In the genomic region with DNA sequence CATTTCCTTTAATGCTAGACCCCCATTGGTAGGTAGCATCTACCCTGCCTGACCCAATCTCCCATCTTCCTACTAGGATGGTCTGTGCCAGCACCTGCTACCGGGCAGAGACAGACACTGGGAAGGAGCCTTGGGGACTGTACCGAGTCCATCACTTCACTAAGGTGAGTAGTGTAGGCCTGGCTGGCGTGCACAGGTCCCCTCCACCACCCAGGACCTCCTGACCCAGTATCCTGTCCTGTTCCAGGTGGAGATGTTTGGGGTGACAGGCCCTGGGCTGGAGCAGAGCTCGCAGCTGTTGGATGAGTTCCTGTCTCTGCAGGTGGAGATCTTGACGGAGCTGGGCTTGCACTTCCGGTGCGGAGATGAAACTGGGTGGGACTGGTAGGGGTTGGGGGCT, we compare ENCODE assay signal across 26 mouse cellular contexts. TPM values are rescaled to one million over a fixed set of nuclear protein-coding genes. Genes with fewer than 3 reads are reported as not detected.
DNase-seq lines count a peak whose midpoint lies in the region; ATAC-seq and TF ChIP-seq lines count a peak whose summit lies in the region.
"Had no signal": no experiment of that assay in that cellular context is flagged by ENCODE, and none has a peak within 500 bp of the region (broad histone marks: within the 10 kb centered on the region; RNA-seq: fewer than 3 reads in every experiment).

No protein-coding gene starts in this region.

- no peak for TF ChIP-seq CTCF in hindbrain, postnatal 0 days (IDR thresholded peaks at IDR 0.05; ENCODE audit: low read depth)
- TF ChIP-seq CTCF in midbrain, postnatal 0 days (IDR thresholded peaks at IDR 0.05): no peak

- no peaks in the 10 kb centered on the region for H3K9me3 ChIP-seq in embryonic facial prominence, embryonic 11.5 days (replicated peaks; ENCODE audit: control insufficient read depth, low read length)
- no peaks in the 10 kb centered on the region for H3K9me3 ChIP-seq in embryonic facial prominence, embryonic 10.5 days
- H3K9me3 ChIP-seq in heart, embryonic 11.5 days (replicated peaks; ENCODE audit: control insufficient read depth, low read length): no peaks in the 10 kb centered on the region
- no peaks in the 10 kb centered on the region for H3K9me3 ChIP-seq in hindbrain, postnatal 0 days (ENCODE audit: low read length)
- no peaks in the 10 kb centered on the region for H3K9me3 ChIP-seq in hindbrain, embryonic 13.5 days
- no peaks in the 10 kb centered on the region for H3K9me3 ChIP-seq in embryonic facial prominence, embryonic 13.5 days
- H3K9me3 ChIP-seq in midbrain, postnatal 0 days (ENCODE audit: low read length): no peaks in the 10 kb centered on the region
- H3K9me3 ChIP-seq: forebrain, embryonic 13.5 days; forebrain, embryonic 15.5 days had no signal

- DNase-seq in embryonic facial prominence, embryonic 11.5 days (ENCODE audit: low spot score): no peak
- DNase-seq in embryonic facial prominence, embryonic 10.5 days (ENCODE audit: low spot score): no peak
- no peak for DNase-seq in heart, postnatal 14 days
- DNase-seq in hindbrain, postnatal 0 days (ENCODE audit: low spot score): no peak
- DNase-seq in midbrain, postnatal 0 days (ENCODE audit: low spot score): no peak
- DNase-seq: adrenal gland, adult 2 months; adrenal gland, postnatal 10 days; adrenal gland, postnatal 25 days; cerebellum, adult 11 months; cerebellum, adult 2 months; cerebellum, adult 9-10 months; cerebellum, postnatal 10 days; cerebellum, postnatal 25 days; embryo, embryonic 11 days; forebrain, postnatal 0 days had no signal

- H3K4me1 ChIP-seq in embryonic facial prominence, embryonic 11.5 days (ENCODE audit: control insufficient read depth, insufficient read depth, low read length): 0 out of 2 replicates have a peak, but pooled peaks cover 2% of the 10 kb centered on the region
- peaks cover 15% of the 10 kb centered on the region for H3K4me1 ChIP-seq in embryonic facial prominence, embryonic 10.5 days
- no peaks in the 10 kb centered on the region for H3K4me1 ChIP-seq in heart, embryonic 11.5 days (ENCODE audit: control insufficient read depth, insufficient read depth, low read length)
- H3K4me1 ChIP-seq in hindbrain, postnatal 0 days (ENCODE audit: insufficient read depth, low read length): no peaks in the 10 kb centered on the region
- no peaks in the 10 kb centered on the region; the same call in 1 of the 2 replicates for H3K4me1 ChIP-seq in hindbrain, embryonic 13.5 days (replicated peaks)
- H3K4me1 ChIP-seq in embryonic facial prominence, embryonic 13.5 days: peaks cover 12% of the 10 kb centered on the region
- no peaks in the 10 kb centered on the region for H3K4me1 ChIP-seq in midbrain, postnatal 0 days (ENCODE audit: insufficient read depth, low read length)
- H3K4me1 ChIP-seq: forebrain, embryonic 13.5 days; forebrain, embryonic 15.5 days had no signal

- ATAC-seq in embryonic facial prominence, embryonic 11.5 days (replicated peaks; ENCODE audit: insufficient number of reproducible peaks, low FRiP score, low TSS enrichment, low read depth): 0 out of 2 replicates have a peak, but pooled peaks have one; percentile 10
- ATAC-seq in heart, embryonic 11.5 days (replicated peaks; ENCODE audit: insufficient number of reproducible peaks, low FRiP score, low TSS enrichment): peak; percentile 21; the same call in 1 of the 2 replicates
- peak; percentile 54; the same call in 1 of the 2 replicates for ATAC-seq in hindbrain, postnatal 0 days
- ATAC-seq in hindbrain, embryonic 13.5 days (ENCODE audit: low FRiP score): no peak
- no peak for ATAC-seq in embryonic facial prominence, embryonic 13.5 days (ENCODE audit: insufficient number of reproducible peaks, insufficient read depth, low FRiP score, low TSS enrichment, low read depth)
- ATAC-seq in midbrain, postnatal 0 days (ENCODE audit: low FRiP score): no peak
- ATAC-seq: forebrain, embryonic 13.5 days; forebrain, embryonic 15.5 days; forebrain, postnatal 0 days had no signal

- H3K27ac ChIP-seq in embryonic facial prominence, embryonic 11.5 days (replicated peaks; ENCODE audit: low read depth, low read length): no peak overlapping the region
- no peak overlapping the region for H3K27ac ChIP-seq in embryonic facial prominence, embryonic 10.5 days (replicated peaks)
- H3K27ac ChIP-seq in heart, embryonic 11.5 days (ENCODE audit: low read depth, low read length): no peak overlapping the region
- H3K27ac ChIP-seq in hindbrain, postnatal 0 days: no peak overlapping the region
- no peak overlapping the region for H3K27ac ChIP-seq in hindbrain, embryonic 13.5 days
- no peak overlapping the region for H3K27ac ChIP-seq in embryonic facial prominence, embryonic 13.5 days
- no peak overlapping the region for H3K27ac ChIP-seq in midbrain, postnatal 0 days (ENCODE audit: low read depth, low read length)
- H3K27ac ChIP-seq: forebrain, embryonic 13.5 days; forebrain, embryonic 15.5 days had no signal

- no peak overlapping the region for H3K4me3 ChIP-seq in embryonic facial prominence, embryonic 11.5 days (ENCODE audit: low read depth, low read length)
- H3K4me3 ChIP-seq in embryonic facial prominence, embryonic 10.5 days: no peak overlapping the region
- no peak overlapping the region for H3K4me3 ChIP-seq in heart, embryonic 11.5 days (ENCODE audit: low read depth, low read length)
- H3K4me3 ChIP-seq in hindbrain, postnatal 0 days (ENCODE audit: low read length): no peak overlapping the region
- no peak overlapping the region for H3K4me3 ChIP-seq in hindbrain, embryonic 13.5 days
- no peak overlapping the region for H3K4me3 ChIP-seq in embryonic facial prominence, embryonic 13.5 days
- H3K4me3 ChIP-seq in midbrain, postnatal 0 days (ENCODE audit: low read depth, low read length): no peak overlapping the region
- H3K4me3 ChIP-seq: forebrain, embryonic 13.5 days; forebrain, embryonic 15.5 days had no signal

- no peaks in the 10 kb centered on the region for H3K27me3 ChIP-seq in embryonic facial prominence, embryonic 11.5 days (ENCODE audit: control insufficient read depth, insufficient read depth, low read length)
- no peaks in the 10 kb centered on the region for H3K27me3 ChIP-seq in embryonic facial prominence, embryonic 10.5 days (replicated peaks; ENCODE audit: low read depth, poor library complexity, severe bottlenecking)
- no peaks in the 10 kb centered on the region for H3K27me3 ChIP-seq in heart, embryonic 11.5 days (ENCODE audit: control insufficient read depth, insufficient read depth, low read length)
- no peaks in the 10 kb centered on the region for H3K27me3 ChIP-seq in hindbrain, postnatal 0 days (ENCODE audit: insufficient read depth, low read length)
- H3K27me3 ChIP-seq in hindbrain, embryonic 13.5 days: no peaks in the 10 kb centered on the region
- no peaks in the 10 kb centered on the region for H3K27me3 ChIP-seq in embryonic facial prominence, embryonic 13.5 days
- no peaks in the 10 kb centered on the region for H3K27me3 ChIP-seq in midbrain, postnatal 0 days (ENCODE audit: insufficient read depth, low read length)
- H3K27me3 ChIP-seq: forebrain, embryonic 13.5 days; forebrain, embryonic 15.5 days had no signal

- WGBS in embryonic facial prominence, embryonic 11.5 days: 91% methylated on average over 7 of the region's 7 CpGs
- WGBS in embryonic facial prominence, embryonic 10.5 days: 95% methylated on average over 7 of the region's 7 CpGs
- 92% methylated on average over 7 of the region's 7 CpGs for WGBS in heart, embryonic 11.5 days (ENCODE audit: insufficient replicate concordance)
- 95% methylated on average over 7 of the region's 7 CpGs for WGBS in hindbrain, postnatal 0 days
- over 99% methylated on average over 7 of the region's 7 CpGs for WGBS in hindbrain, embryonic 13.5 days
- 92% methylated on average over 7 of the region's 7 CpGs for WGBS in embryonic facial prominence, embryonic 13.5 days
- WGBS in midbrain, postnatal 0 days: 95% methylated on average over 7 of the region's 7 CpGs

- peaks cover 2% of the 10 kb centered on the region for H3K36me3 ChIP-seq in embryonic facial prominence, embryonic 11.5 days (replicated peaks; ENCODE audit: control insufficient read depth, insufficient read depth, low read depth, low read length)
- H3K36me3 ChIP-seq in embryonic facial prominence, embryonic 10.5 days (replicated peaks): peaks cover 80% of the 10 kb centered on the region
- peaks cover 16% of the 10 kb centered on the region for H3K36me3 ChIP-seq in heart, embryonic 11.5 days (ENCODE audit: control insufficient read depth, insufficient read depth, low read length)
- 0 out of 2 replicates have a peak, but pooled peaks cover 5% of the 10 kb centered on the region for H3K36me3 ChIP-seq in hindbrain, postnatal 0 days (ENCODE audit: insufficient read depth, low read length)
- peaks cover 49% of the 10 kb centered on the region for H3K36me3 ChIP-seq in hindbrain, embryonic 13.5 days
- peaks cover 65% of the 10 kb centered on the region for H3K36me3 ChIP-seq in embryonic facial prominence, embryonic 13.5 days
- peaks cover 14% of the 10 kb centered on the region for H3K36me3 ChIP-seq in midbrain, postnatal 0 days (ENCODE audit: insufficient read depth, low read length)

- no peak overlapping the region for H3K4me2 ChIP-seq in embryonic facial prominence, embryonic 11.5 days (ENCODE audit: low read depth, low read length)
- H3K4me2 ChIP-seq in heart, embryonic 11.5 days: no peak overlapping the region
- no peak overlapping the region for H3K4me2 ChIP-seq in hindbrain, postnatal 0 days (ENCODE audit: low read depth, low read length)
- H3K4me2 ChIP-seq in hindbrain, embryonic 13.5 days: no peak overlapping the region
- no peak overlapping the region for H3K4me2 ChIP-seq in embryonic facial prominence, embryonic 13.5 days
- H3K4me2 ChIP-seq in midbrain, postnatal 0 days (ENCODE audit: low read depth, low read length, poor library complexity, severe bottlenecking): no peak overlapping the region
- H3K4me2 ChIP-seq: forebrain, embryonic 13.5 days; forebrain, embryonic 15.5 days had no signal

- no peak overlapping the region for H3K9ac ChIP-seq in embryonic facial prominence, embryonic 11.5 days (replicated peaks; ENCODE audit: low read length)
- H3K9ac ChIP-seq in heart, embryonic 11.5 days (ENCODE audit: low read depth, low read length): no peak overlapping the region
- no peak overlapping the region for H3K9ac ChIP-seq in hindbrain, postnatal 0 days (replicated peaks; ENCODE audit: low read length)
- H3K9ac ChIP-seq in hindbrain, embryonic 13.5 days: no peak overlapping the region
- H3K9ac ChIP-seq in embryonic facial prominence, embryonic 13.5 days: 0 out of 2 replicates have a peak overlapping the region, but pooled peaks have one; percentile 1
- no peak overlapping the region for H3K9ac ChIP-seq in midbrain, postnatal 0 days (replicated peaks; ENCODE audit: low read length, poor library complexity, severe bottlenecking)
- H3K9ac ChIP-seq: forebrain, embryonic 13.5 days; forebrain, embryonic 15.5 days; forebrain, postnatal 0 days had no signal

- intact Hi-C loops in heart, postnatal 14 days (cut with DNase I): no loop called here

RNA-seq across cellular contexts. Expression of a gene that starts 6.0 kb away (rescaled TPM):
- 1.5 and 2.0 TPM in 2 replicates for polyA plus RNA-seq in embryonic facial prominence, embryonic 11.5 days (2014; fragmentation: Nextera tagmentation; extraction: Ambion mirVana)
- 0.49 and 2.1 TPM in 2 replicates for polyA plus RNA-seq in embryonic facial prominence, embryonic 10.5 days (2016; fragmentation: Nextera tagmentation; extraction: Ambion mirVana)
- polyA plus RNA-seq in heart, embryonic 11.5 days (2014; fragmentation: Nextera tagmentation; extraction: Ambion mirVana): not detected in 2 replicates
- total RNA-seq in heart, postnatal 14 days (2021): not detected
- total RNA-seq in hindbrain, postnatal 0 days (2014; rRNA removed): not detected in 2 replicates
- 1.4 and 1.9 TPM in 2 replicates for polyA plus RNA-seq in hindbrain, postnatal 0 days (2015; fragmentation: Nextera tagmentation; extraction: Ambion mirVana)
- 3.1 and 3.6 TPM in 2 replicates for polyA plus RNA-seq in hindbrain, embryonic 13.5 days (2015; fragmentation: Nextera tagmentation; extraction: Ambion mirVana)
- polyA plus RNA-seq in embryonic facial prominence, embryonic 13.5 days (2015; fragmentation: Nextera tagmentation; extraction: Ambion mirVana): 0.89 and 2.1 TPM in 2 replicates
- not detected in 2 replicates for total RNA-seq in midbrain, postnatal 0 days (2014; rRNA removed)
- polyA plus RNA-seq in midbrain, postnatal 0 days (2015; fragmentation: Nextera tagmentation; extraction: Ambion mirVana): 1.4 and 1.8 TPM in 2 replicates
- total RNA-seq: adrenal gland, adult 2 months; adrenal gland, postnatal 10 days; adrenal gland, postnatal 25 days; adrenal gland, postnatal 4 days; common myeloid progenitor, adult 5-6 weeks; ES-E14; forebrain, postnatal 0 days; MEL had no signal
- polyA plus RNA-seq: adrenal gland, adult 2 months; C2C12; forebrain, embryonic 11.5 days; forebrain, embryonic 13.5 days had no signal

RNA-seq across cellular contexts. Expression of a gene that starts 8.1 kb away (rescaled TPM):
- 28.2 and 29.9 TPM in 2 replicates for polyA plus RNA-seq in embryonic facial prominence, embryonic 11.5 days (2014; fragmentation: Nextera tagmentation; extraction: Ambion mirVana)
- polyA plus RNA-seq in embryonic facial prominence, embryonic 10.5 days (2016; fragmentation: Nextera tagmentation; extraction: Ambion mirVana): 40.3 and 44.6 TPM in 2 replicates
- 20.9 and 21.2 TPM in 2 replicates for polyA plus RNA-seq in heart, embryonic 11.5 days (2014; fragmentation: Nextera tagmentation; extraction: Ambion mirVana)
- total RNA-seq in heart, postnatal 14 days (2021): 10 to 100 TPM; 14.1 to 16.3 TPM
- 17.3 and 17.9 TPM in 2 replicates for total RNA-seq in hindbrain, postnatal 0 days (2014; rRNA removed)
- 18.9 and 20.2 TPM in 2 replicates for polyA plus RNA-seq in hindbrain, postnatal 0 days (2015; fragmentation: Nextera tagmentation; extraction: Ambion mirVana)
- polyA plus RNA-seq in hindbrain, embryonic 13.5 days (2015; fragmentation: Nextera tagmentation; extraction: Ambion mirVana): 20.6 and 22.6 TPM in 2 replicates
- polyA plus RNA-seq in embryonic facial prominence, embryonic 13.5 days (2015; fragmentation: Nextera tagmentation; extraction: Ambion mirVana): 27.3 and 30.8 TPM in 2 replicates
- 17.8 and 18.6 TPM in 2 replicates for total RNA-seq in midbrain, postnatal 0 days (2014; rRNA removed)
- polyA plus RNA-seq in midbrain, postnatal 0 days (2015; fragmentation: Nextera tagmentation; extraction: Ambion mirVana): 16.2 and 19.3 TPM in 2 replicates

RNA-seq across cellular contexts. Expression of a gene that starts 8.3 kb away (rescaled TPM):
- 145 and 151 TPM in 2 replicates for polyA plus RNA-seq in embryonic facial prominence, embryonic 11.5 days (2014; fragmentation: Nextera tagmentation; extraction: Ambion mirVana)
- polyA plus RNA-seq in embryonic facial prominence, embryonic 10.5 days (2016; fragmentation: Nextera tagmentation; extraction: Ambion mirVana): 163 and 164 TPM in 2 replicates
- polyA plus RNA-seq in heart, embryonic 11.5 days (2014; fragmentation: Nextera tagmentation; extraction: Ambion mirVana): 133 and 134 TPM in 2 replicates
- total RNA-seq in heart, postnatal 14 days (2021): 10 to 100 TPM; 55.6 to 55.9 TPM
- 66.4 and 90.3 TPM in 2 replicates for total RNA-seq in hindbrain, postnatal 0 days (2014; rRNA removed)
- 110 and 111 TPM in 2 replicates for polyA plus RNA-seq in hindbrain, postnatal 0 days (2015; fragmentation: Nextera tagmentation; extraction: Ambion mirVana)
- polyA plus RNA-seq in hindbrain, embryonic 13.5 days (2015; fragmentation: Nextera tagmentation; extraction: Ambion mirVana): 108 and 114 TPM in 2 replicates
- polyA plus RNA-seq in embryonic facial prominence, embryonic 13.5 days (2015; fragmentation: Nextera tagmentation; extraction: Ambion mirVana): 127 and 132 TPM in 2 replicates
- 48.6 and 67.5 TPM in 2 replicates for total RNA-seq in midbrain, postnatal 0 days (2014; rRNA removed)
- 97.3 and 106 TPM in 2 replicates for polyA plus RNA-seq in midbrain, postnatal 0 days (2015; fragmentation: Nextera tagmentation; extraction: Ambion mirVana)

RNA-seq across cellular contexts. Expression of a gene that starts 16.6 kb away (rescaled TPM):
- polyA plus RNA-seq in embryonic facial prominence, embryonic 11.5 days (2014; fragmentation: Nextera tagmentation; extraction: Ambion mirVana): 65.6 and 67.2 TPM in 2 replicates
- 64.4 and 64.8 TPM in 2 replicates for polyA plus RNA-seq in embryonic facial prominence, embryonic 10.5 days (2016; fragmentation: Nextera tagmentation; extraction: Ambion mirVana)
- 52.2 and 55.3 TPM in 2 replicates for polyA plus RNA-seq in heart, embryonic 11.5 days (2014; fragmentation: Nextera tagmentation; extraction: Ambion mirVana)
- 10 to 100 TPM; 71.6 to 75.1 TPM for total RNA-seq in heart, postnatal 14 days (2021)
- 92.6 and 95.5 TPM in 2 replicates for total RNA-seq in hindbrain, postnatal 0 days (2014; rRNA removed)
- 147 and 160 TPM in 2 replicates for polyA plus RNA-seq in hindbrain, postnatal 0 days (2015; fragmentation: Nextera tagmentation; extraction: Ambion mirVana)
- polyA plus RNA-seq in hindbrain, embryonic 13.5 days (2015; fragmentation: Nextera tagmentation; extraction: Ambion mirVana): 105 and 111 TPM in 2 replicates
- polyA plus RNA-seq in embryonic facial prominence, embryonic 13.5 days (2015; fragmentation: Nextera tagmentation; extraction: Ambion mirVana): 73.2 and 76.6 TPM in 2 replicates
- 64.8 and 85.9 TPM in 2 replicates for total RNA-seq in midbrain, postnatal 0 days (2014; rRNA removed)
- 111 and 120 TPM in 2 replicates for polyA plus RNA-seq in midbrain, postnatal 0 days (2015; fragmentation: Nextera tagmentation; extraction: Ambion mirVana)

RNA-seq across cellular contexts. Expression of a gene that starts 17.4 kb away (rescaled TPM):
- polyA plus RNA-seq in embryonic facial prominence, embryonic 11.5 days (2014; fragmentation: Nextera tagmentation; extraction: Ambion mirVana): 33.4 and 41.0 TPM in 2 replicates
- polyA plus RNA-seq in embryonic facial prominence, embryonic 10.5 days (2016; fragmentation: Nextera tagmentation; extraction: Ambion mirVana): 55.1 and 55.5 TPM in 2 replicates
- 34.7 and 38.0 TPM in 2 replicates for polyA plus RNA-seq in heart, embryonic 11.5 days (2014; fragmentation: Nextera tagmentation; extraction: Ambion mirVana)
- total RNA-seq in heart, postnatal 14 days (2021): 10 to 100 TPM; 15.9 to 18.0 TPM
- 18.2 and 22.7 TPM in 2 replicates for total RNA-seq in hindbrain, postnatal 0 days (2014; rRNA removed)
- polyA plus RNA-seq in hindbrain, postnatal 0 days (2015; fragmentation: Nextera tagmentation; extraction: Ambion mirVana): 59.7 and 67.9 TPM in 2 replicates
- 58.6 and 59.5 TPM in 2 replicates for polyA plus RNA-seq in hindbrain, embryonic 13.5 days (2015; fragmentation: Nextera tagmentation; extraction: Ambion mirVana)
- polyA plus RNA-seq in embryonic facial prominence, embryonic 13.5 days (2015; fragmentation: Nextera tagmentation; extraction: Ambion mirVana): 38.8 and 40.5 TPM in 2 replicates
- total RNA-seq in midbrain, postnatal 0 days (2014; rRNA removed): 18.3 and 19.7 TPM in 2 replicates
- 58.5 and 65.3 TPM in 2 replicates for polyA plus RNA-seq in midbrain, postnatal 0 days (2015; fragmentation: Nextera tagmentation; extraction: Ambion mirVana)

Comparison
In these comparisons a context has a peak if more than half of its experiments do, and no peak if none do; other contexts are left out.
1. ATAC-seq: peak in embryonic facial prominence, embryonic 11.5 days (single experiment), heart, embryonic 11.5 days (single experiment) and hindbrain, postnatal 0 days (single experiment); none in hindbrain, embryonic 13.5 days (single experiment), embryonic facial prominence, embryonic 13.5 days (single experiment) and midbrain, postnatal 0 days (single experiment).